Mouse (Mus musculus) lung, postnatal 36 days (tissue): ENCODE results near the gene Diaph2.
"Not testable (repeated sequence)": the region's sequence is repeated elsewhere in the genome, so short reads cannot be mapped to it uniquely, and the experiment has no call there.

Experiments
- DNase-seq: peaks from one replicate; pipeline ENCODE4 v3.0.0; 2022; ENCODE audit warnings: mixed read lengths

Gene Diaph2

GRCm38 (mm10) chrX:130350808-130351435 lies 601.4 kb downstream of the Diaph2 start:
- DNase-seq: no peak

- no peak for DNase-seq
These were observed 601.9 kb downstream of the Diaph2 start for GRCm38 (mm10) chrX:130351480-130351879.

DNA sequence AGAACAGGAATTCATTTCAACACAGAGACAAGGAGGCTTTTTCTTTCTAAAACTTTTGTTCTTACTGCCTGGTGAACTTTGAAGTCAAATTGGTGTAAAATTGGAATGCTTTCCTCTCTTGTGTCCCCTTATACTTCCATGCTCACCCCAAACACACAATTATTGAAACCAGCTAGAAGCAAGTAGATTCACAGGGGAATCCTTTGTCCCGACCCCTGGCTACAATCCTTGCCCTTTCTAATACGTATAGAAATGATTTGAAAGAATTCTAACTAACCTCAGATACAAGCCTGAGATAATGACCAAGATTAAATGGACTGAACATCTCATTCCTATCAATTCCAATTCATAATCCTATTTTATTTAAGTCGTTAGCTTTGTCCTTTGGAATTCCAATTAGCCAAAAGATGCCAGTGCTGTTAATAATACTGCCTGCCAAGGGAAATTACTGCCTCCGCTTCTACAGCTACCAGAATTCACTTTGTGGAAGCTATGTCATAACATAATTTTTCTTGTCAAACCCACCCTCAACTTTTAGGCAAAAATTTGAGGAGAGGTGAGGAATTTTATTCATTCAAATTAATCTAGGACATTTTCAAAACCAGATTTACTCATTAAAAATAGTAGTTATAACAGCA lies 644.1 kb downstream of the Diaph2 start:
- DNase-seq: no peak

DNA sequence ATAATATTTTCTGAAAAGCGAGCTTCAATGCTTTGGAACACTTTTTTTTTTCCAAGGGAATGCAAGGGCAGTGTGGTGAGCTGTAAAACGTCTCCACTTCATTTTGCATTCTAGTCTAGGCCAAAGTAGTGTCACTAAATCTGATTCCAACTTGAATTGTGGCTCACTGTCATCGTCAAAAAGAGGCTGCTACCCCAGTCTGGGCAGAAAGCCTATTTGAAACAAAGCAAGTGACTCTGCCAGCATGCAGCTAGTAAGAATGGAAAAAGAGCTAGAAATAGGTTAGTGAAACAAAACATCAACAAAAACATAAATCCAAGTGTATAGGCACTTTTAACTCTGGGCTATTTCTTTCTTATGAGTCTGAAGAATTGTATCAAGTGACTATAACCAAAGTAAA lies 653.7 kb downstream of the Diaph2 start:
- DNase-seq: no peak

GRCm38 (mm10) chrX:130407471-130407870 lies 657.9 kb downstream of the Diaph2 start:
- not testable (repeated sequence) for DNase-seq

DNA sequence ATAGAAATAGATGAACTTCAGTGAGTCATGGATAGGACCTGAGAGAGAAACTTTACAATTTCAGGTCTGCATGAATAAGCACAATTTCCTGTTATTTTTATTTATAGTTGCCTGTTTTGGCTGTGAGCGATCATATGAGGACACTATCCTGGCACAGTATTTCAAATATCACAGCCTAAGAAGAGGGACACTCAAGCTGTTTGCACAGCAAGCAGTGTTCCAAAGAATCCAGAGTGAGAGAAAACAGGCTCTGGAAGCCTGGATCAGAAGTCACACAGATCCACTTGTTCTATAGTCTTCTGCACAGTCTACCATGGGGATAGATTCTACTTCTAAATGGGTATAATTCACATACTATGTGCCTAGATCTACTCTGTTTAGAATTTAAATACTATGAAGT lies 659.4 kb downstream of the Diaph2 start:
- no peak for DNase-seq

DNA sequence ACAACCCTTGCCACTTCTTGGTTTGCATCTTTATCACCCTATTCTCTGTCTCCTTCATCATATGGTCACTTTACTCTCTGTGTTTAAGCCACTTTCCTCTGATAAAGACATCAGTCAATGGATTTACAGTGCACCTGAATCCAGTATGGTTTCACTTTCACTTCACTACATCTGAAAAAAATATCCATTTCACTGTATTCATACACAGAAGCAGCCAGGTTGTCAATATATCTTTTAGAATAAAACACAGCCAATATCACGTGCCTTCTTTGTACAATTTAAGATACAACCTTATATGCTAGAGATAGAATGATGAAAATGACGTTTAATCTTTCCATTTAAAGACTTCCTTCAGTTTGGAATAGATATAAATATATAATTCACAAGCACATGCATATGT lies 673.6 kb downstream of the Diaph2 start:
- no peak for DNase-seq

- DNase-seq: no peak
These were observed 702.4 kb downstream of the Diaph2 start for GRCm38 (mm10) chrX:130451822-130452487.

DNA sequence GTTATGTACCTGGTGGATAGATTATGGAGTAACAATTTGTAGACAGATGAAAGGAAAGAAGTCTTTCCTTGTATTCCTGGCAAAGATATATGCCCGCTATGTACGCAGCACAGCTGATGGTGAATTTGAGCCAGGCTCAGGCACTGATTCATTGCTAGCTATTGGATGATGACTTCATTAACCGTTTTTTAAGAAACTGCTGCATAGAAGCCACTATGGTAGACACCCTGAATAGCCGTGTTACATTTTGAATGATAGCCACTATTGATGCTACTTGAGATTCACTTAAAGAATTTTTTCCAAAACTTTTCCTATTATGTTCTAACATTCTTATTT lies 702.9 kb downstream of the Diaph2 start:
- DNase-seq: no peak

GRCm38 (mm10) chrX:130473133-130473532 lies 723.6 kb downstream of the Diaph2 start:
- DNase-seq: peak; percentile 21

DNA sequence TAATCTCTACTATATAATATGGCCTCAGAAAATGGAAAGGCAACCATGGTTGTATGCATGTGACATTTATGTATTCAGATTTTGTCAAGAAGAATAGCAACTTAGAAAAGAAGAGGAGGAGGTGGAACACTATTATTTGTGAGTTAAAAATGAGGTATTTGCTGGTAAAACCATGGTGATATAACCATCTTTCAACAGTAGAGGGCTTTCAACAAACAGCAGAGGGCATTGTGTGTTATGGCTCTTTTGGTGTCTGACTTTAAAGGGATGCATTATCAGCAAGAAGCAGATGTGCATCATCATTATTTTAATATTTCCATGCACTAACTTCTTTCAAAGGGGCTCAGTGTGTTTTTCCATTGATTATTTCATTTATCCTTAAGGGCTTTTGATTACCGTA lies 731.3 kb downstream of the Diaph2 start:
- DNase-seq: no peak

DNA sequence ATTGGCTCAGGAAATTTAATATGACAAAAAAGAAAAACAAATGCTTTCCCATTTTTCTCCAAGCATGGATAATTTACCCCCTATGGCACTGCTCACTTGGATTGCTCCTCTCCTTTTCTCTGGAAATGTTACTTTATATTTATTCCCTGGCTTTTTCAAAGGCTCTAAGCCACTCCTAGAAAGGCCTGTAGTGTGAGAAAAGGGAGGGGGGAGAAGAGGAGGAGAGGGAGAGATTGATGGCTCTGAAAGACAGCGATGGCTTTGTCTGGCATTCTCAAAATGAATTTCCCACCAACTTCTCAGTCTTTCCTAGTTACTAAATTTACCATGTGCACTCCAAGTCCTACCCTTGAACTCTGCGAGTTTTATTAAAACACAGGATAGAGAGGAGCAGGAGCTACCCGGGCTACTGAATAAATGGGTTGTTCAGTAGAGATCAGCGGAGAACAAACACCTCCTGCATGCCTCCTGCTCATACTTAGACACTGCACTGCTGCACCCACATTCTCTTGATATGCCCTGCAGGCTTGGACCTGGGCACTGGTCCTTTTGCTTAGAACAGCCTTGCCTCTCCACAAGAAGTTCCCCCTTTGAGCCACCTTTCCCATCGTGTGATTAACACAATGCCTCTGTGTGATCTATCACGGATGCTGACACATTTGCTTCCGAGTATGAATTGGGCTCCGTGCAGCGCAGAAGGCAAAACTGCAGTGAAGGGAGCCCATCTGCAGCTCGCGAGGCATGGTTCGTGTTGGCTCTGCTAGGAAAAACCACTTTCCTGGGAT lies 753.3 kb downstream of the Diaph2 start:
- DNase-seq: no peak

- DNase-seq: no peak
These were observed 753.9 kb downstream of the Diaph2 start for GRCm38 (mm10) chrX:130503465-130503860.

DNA sequence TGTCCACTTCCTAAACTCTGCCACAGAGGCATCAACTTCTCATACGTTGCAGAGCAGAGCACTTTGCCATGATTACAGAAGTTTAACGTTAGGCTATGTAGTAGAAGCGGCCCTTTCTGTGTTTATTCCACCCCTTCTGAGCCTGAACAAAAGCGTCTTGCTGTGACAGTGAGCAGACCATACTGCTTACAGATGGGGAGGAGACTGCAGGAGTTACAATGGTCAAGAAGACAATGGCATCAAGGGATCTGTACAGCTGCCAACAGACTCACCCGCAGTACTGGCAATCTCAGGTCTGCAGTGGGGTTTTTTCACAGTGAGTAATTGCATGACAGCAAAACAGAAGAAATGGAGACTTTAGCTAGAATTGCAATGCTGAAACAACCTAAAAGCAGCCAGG lies 756.1 kb downstream of the Diaph2 start:
- no peak for DNase-seq
